Mouse (Mus musculus) lung, embryonic 15.5 days (tissue): ENCODE results near the gene Ccdc169. TPM values are rescaled to one million over a fixed set of nuclear protein-coding genes. Genes with fewer than 3 reads are reported as not detected.

Source experiments
- ATAC-seq: fragments of 200-750 bp; cut with Nextera tagmentation; 2 replicates; pipeline ENCODE4 v1.8.0; 2017; ENCODE audit warnings: moderate number of reproducible peaks, borderline replicate concordance; ENCODE audit not compliant: low FRiP score, low TSS enrichment; ENCODE audit errors: extremely low read depth
- H3K27ac ChIP-seq: fragments of 300-500 bp; sonication (generic); 2 replicates; pipeline ENCODE4 v1.5.1; 2015; ENCODE audit warnings: moderate library complexity, mild to moderate bottlenecking, inconsistent platforms
- H3K27me3 ChIP-seq: fragments of 300-500 bp; sonication (generic); 2 replicates; pipeline ENCODE4 v1.6.1; 2015; ENCODE audit warnings: inconsistent platforms
- H3K36me3 ChIP-seq: fragments of 300-500 bp; sonication (generic); 2 replicates; pipeline ENCODE4 v1.6.1; 2015; ENCODE audit warnings: inconsistent platforms
- H3K4me1 ChIP-seq: fragments of 300-500 bp; sonication (generic); 2 replicates; pipeline ENCODE4 v1.6.1; 2015; ENCODE audit warnings: inconsistent platforms
- H3K4me2 ChIP-seq: fragments of 300-500 bp; sonication (generic); 2 replicates; pipeline ENCODE4 v1.6.1; 2015; ENCODE audit warnings: inconsistent platforms, mild to moderate bottlenecking, moderate library complexity
- H3K4me3 ChIP-seq: fragments of 300-500 bp; sonication (generic); 2 replicates; pipeline ENCODE4 v1.5.1; 2015; ENCODE audit warnings: mild to moderate bottlenecking, inconsistent platforms
- H3K9ac ChIP-seq: fragments of 300-500 bp; sonication (generic); 2 replicates; pipeline ENCODE4 v1.6.1; 2015; ENCODE audit warnings: inconsistent platforms
- H3K9me3 ChIP-seq: fragments of 300-500 bp; sonication (generic); 2 replicates; pipeline ENCODE4 v1.6.1; 2016; ENCODE audit warnings: inconsistent platforms
- WGBS: fragments of 180-500 bp; shearing (Covaris S2); methylation state at CpG from one replicate; pipeline ENCODE4 v1.1.7; 2015; 5-methylcytosine and 5-hydroxymethylcytosine counted together
- polyA plus RNA-seq: library from polyadenylated mRNA; unstranded; fragments of >200 nt; fragmentation: Nextera tagmentation; extraction: Ambion mirVana; gene quantifications from 2 replicates; pipeline ENCODE4 v1.2.1, GENCODE M21; 2015

The Ccdc169 gene
- polyA plus RNA-seq, 1 experiment from 2014 or later: not detected

DNA sequence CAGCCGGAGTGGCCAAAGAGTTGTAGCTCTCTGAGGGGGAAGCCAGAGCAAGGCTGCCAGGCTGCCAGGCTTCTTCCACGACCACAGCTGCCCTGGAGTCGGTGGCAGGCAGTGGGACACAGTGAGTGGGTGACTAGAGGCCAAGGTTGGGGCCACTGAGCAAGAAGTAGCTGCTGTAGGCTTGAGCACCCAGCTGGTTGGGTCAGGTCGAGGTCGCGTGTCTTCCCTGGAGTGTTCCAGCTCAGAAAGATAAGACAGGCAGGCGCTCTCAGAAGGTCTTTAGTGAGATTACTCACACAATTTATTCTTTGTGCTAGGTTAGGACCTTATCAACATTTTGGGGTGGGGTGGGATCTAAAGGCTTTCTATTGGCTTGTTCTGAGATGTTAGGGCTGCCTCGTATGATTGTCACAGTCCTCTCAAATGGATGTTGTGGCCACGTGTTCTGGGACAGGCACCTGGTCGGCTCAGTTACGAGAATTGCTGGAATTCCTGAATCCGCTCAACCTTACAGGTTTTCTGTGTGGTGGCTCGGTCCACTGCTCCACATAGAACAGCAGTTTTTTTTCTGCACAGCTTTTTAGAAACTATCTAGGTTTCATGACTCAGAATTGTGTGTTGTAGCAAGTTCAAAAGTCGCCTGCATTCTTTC lies 31.6 kb upstream of the Ccdc169 start:
- no peaks in the 10 kb centered on the region for H3K9me3 ChIP-seq
- H3K4me1 ChIP-seq: no peaks in the 10 kb centered on the region
- ATAC-seq: no peak
- no peaks in the 10 kb centered on the region for H3K36me3 ChIP-seq
- no peak overlapping the region for H3K9ac ChIP-seq
- H3K27ac ChIP-seq: no peak overlapping the region
- whole genome bisulfite sequencing: 58% methylated on average over 14 of the region's 14 CpGs
- H3K27me3 ChIP-seq: no peaks in the 10 kb centered on the region
- H3K4me2 ChIP-seq: no peak overlapping the region
- H3K4me3 ChIP-seq: no peak overlapping the region

DNA sequence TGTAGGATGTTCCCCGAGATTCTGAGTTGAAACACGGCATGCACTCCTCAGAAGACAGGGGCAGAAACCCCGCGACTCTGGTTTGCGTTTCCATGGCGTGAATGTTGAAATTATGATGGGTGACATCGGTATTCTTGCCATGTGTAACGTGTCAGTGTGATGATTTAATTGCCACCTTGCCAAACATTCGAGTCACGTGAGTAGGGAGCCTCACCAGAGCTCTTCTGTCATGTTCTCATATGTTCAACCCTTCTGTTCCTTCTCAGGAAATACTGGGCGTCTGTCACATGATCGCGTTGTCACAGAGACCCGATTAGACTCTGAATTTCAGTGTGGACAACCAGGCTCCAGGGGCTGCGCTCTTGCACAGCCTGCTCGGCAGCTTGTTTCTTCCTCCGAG lies 31.1 kb upstream of the Ccdc169 start:
- no peaks in the 10 kb centered on the region for H3K27me3 ChIP-seq
- WGBS: 86% methylated on average over 17 of the region's 17 CpGs
- no peak overlapping the region for H3K4me3 ChIP-seq

DNA sequence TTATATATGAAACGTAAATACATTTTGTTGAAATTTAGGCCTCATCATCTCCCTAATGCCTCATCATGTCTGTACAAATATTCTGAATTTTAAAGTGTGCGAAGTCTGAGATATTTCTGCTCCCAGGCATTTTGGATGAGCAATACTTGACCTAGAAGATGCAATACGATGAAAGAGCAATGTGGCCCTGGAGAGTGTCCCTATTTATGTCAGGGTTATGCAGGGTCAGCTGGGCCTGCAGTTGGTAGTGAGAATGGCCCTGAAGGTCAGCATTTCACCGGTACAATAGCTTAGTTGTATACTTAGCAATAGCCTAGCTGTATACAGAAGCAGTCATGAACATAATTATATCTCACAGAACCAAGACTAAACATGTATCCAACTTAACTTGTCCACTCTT lies 28.0 kb upstream of the Ccdc169 start:
- Histone ChIP-seq H3K4me1 (peaks cover 13% of the 10 kb centered on the region), H3K9me3 (no peaks in the 10 kb centered on the region), H3K36me3 (no peaks in the 10 kb centered on the region), H3K9ac (no peak overlapping the region), H3K4me3 (no peak overlapping the region), H3K4me2 (no peak overlapping the region), H3K27me3 (no peaks in the 10 kb centered on the region), H3K27ac (no peak overlapping the region)
- no peak for ATAC-seq
- 74% methylated on average over 4 of the region's 4 CpGs for WGBS

More for the DNA sequence above, 31.1 kb upstream of the Ccdc169 start:
- Histone ChIP-seq H3K9ac (no peak overlapping the region), H3K27ac (no peak overlapping the region), H3K9me3 (no peaks in the 10 kb centered on the region), H3K4me1 (no peaks in the 10 kb centered on the region), H3K36me3 (no peaks in the 10 kb centered on the region), H3K4me2 (no peak overlapping the region)
- ATAC-seq: no peak

DNA sequence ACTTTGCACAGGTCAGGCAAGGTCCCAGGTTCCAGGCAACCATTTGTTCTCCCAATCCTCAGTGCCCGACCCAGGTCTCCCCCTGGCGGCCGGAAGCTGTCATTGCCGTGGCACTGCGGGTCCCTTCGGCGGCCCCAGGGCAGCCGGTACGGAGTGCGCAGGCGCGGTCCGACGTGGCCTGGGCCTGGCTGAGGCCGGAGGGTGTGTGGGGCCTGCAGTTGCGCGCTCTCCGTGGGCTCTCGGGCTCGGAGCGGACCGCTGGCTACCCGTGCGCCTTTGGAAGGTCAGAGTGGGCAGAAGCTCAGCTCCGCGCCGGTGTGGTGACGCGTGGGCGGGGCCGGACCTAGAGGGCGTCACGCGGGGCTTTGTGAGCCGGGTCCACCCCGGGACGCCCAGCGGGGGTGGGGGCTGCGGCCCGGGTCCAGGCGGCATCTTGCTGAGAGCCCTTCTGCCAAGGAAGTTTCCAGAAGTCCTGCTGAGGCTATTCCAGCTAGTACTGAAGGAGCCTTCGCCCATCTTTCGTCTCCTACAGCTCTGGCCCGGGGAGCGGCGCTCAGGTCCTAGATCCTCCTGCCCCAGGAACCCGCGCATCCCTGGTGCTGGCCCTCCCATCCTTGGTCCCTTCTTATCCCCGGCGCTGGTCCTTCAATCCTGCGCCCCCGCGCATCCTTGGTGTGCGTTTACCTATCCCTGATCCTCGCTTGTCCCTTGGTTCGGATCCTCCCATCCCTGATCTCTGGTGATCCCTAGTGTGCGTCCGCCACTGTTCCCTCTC lies 25.0 kb upstream of the Ccdc169 start, which contains the start of gene Spg20:
Spg20 (plus strand) TSS at position 174 of the 775 bp plus-strand sequence.
- Histone ChIP-seq H3K36me3 (peaks cover 4% of the 10 kb centered on the region), H3K27me3 (no peaks in the 10 kb centered on the region), H3K9ac (peak within 1 kb of the TSS; percentile 91), H3K27ac (peak within 1 kb of the TSS; percentile 91), H3K4me1 (peaks cover 23% of the 10 kb centered on the region), H3K4me2 (peak within 1 kb of the TSS; percentile 58), H3K4me3 (peak within 1 kb of the TSS; percentile 76), H3K9me3 (no peaks in the 10 kb centered on the region)
- ATAC-seq: peak; percentile 96
- under 1% methylated on average over 58 of the region's 58 CpGs for WGBS

DNA sequence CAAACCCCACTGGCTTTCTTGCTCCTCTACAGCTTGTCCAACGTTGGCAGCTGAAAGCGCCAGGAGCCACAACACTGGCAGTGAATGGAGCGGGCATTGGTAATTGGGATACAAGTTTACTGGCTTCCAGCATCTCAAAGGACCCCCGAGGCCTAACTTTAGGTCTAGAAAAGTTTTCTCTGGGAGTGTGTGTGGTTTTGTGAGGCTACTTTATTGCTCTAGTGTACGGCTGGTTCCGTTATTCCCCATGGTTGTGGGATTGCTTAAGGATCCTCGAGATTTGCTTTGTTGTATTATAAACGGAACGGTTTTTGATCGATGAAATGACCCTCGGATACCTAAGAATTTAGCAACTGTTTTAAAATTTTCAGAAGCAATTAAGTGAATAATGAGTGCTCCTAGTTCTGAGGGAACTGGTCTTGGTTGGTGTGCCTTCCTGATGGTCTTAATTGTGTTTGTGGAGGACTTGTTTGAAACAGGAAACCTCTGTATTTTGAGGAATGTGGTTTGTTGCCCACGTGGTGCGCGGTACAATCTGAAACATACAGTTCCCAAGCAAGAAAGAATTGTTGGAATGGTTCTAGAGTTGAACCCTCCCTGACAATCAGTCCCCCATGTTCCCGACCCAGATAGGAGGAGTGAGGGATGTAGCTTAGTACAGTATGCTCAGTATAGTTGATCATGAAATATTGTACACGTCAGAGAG lies 24.3 kb upstream of the Ccdc169 start:
- Histone ChIP-seq H3K36me3 (peaks cover 11% of the 10 kb centered on the region), H3K27me3 (no peaks in the 10 kb centered on the region), H3K27ac (peak overlapping the region; percentile 91), H3K4me1 (peaks cover 23% of the 10 kb centered on the region), H3K9me3 (no peaks in the 10 kb centered on the region), H3K4me2 (peak overlapping the region; percentile 58), H3K9ac (peak overlapping the region; percentile 91), H3K4me3 (peak overlapping the region; percentile 76)
- ATAC-seq: peak; percentile 36; the same call in 1 of the 2 replicates
- 17% methylated on average over 16 of the region's 16 CpGs for WGBS

DNA sequence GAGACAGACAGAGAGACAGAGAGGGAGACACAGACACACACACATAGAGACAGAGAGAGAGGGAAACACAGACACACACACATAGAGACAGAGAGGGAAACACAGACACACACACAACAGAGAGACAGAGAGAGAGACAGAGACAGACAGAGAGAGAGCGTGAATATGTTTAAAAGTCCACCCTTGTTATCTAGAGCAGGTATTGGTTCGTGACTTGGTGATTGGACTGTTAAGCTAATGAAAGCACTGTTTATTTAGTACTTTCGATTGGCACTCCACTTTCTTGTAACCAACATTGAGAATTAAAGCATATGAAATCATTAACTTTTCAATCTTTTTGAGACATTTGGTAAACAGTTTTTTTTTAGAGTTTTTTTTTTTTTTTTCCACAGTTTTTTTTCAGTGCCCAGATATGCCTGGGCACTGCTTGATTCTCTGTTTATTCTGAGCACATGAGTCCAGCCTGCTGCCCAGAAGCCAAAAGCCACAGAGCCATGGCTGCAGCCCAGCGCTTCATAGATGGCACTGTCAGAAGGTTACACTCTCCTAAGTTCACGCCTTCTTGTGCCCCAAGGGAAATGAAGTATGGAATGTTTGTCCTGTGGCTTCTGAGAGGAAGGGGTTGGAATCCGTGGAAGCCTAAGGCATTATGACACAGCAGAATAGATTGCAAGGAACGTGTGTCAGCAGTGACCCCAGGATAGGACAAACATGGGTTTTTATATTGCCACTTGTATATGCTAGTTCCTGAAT lies 22.6 kb upstream of the Ccdc169 start:
- H3K36me3 ChIP-seq: peaks cover 27% of the 10 kb centered on the region
- H3K27ac ChIP-seq: no peak overlapping the region
- peaks cover 23% of the 10 kb centered on the region for H3K4me1 ChIP-seq
- H3K9me3 ChIP-seq: no peaks in the 10 kb centered on the region
- no peak overlapping the region for H3K4me3 ChIP-seq
- H3K9ac ChIP-seq: no peak overlapping the region
- no peak for ATAC-seq
- no peak overlapping the region for H3K4me2 ChIP-seq
- WGBS: 42% methylated on average over 7 of the region's 7 CpGs
- no peaks in the 10 kb centered on the region for H3K27me3 ChIP-seq

DNA sequence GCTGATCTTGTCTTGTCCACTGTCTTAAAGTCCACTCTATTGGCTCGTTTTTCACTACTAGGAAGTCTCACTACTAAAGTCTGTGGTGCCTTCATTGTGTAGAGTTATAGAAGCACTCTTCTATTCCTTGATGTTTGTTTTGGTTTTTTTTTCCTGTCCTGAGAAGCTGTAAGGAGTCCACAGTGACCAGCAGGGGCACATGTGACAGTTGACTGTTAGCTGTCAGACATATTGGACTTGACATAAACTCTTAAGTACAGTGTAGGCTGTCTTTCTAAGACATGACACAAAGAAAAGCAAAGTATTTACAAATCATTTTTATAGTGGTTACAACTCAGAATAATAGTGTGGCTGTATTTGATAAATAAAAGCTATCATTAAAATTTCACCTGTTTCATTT lies 22.1 kb upstream of the Ccdc169 start:
- no peak for ATAC-seq
- WGBS: 22% methylated on average over 1 of the region's 1 CpGs
- H3K9me3 ChIP-seq: no peaks in the 10 kb centered on the region
- H3K36me3 ChIP-seq: peaks cover 28% of the 10 kb centered on the region
- H3K27ac ChIP-seq: no peak overlapping the region
- no peak overlapping the region for H3K9ac ChIP-seq
- H3K4me3 ChIP-seq: no peak overlapping the region
- peaks cover 23% of the 10 kb centered on the region for H3K4me1 ChIP-seq
- no peaks in the 10 kb centered on the region for H3K27me3 ChIP-seq
- no peak overlapping the region for H3K4me2 ChIP-seq

DNA sequence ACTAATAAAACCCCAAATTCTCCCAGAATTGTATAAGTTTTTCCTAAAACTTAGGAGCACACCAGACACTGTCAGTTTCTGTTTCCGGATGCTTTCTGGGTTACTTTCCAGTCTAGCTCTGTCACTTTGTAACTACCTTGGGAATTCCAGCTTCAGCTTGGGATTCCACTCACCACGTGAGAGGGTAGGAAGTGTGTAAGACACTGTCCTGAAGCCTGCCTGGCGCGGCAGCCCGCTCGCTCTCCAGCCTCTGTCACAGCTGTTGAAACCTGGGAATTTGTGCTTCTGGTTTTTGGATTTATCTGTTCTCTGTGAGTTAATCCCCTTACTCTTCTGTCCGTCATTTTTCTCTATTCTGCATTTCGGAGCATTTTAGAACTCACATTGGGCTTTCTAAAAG lies 21.1 kb upstream of the Ccdc169 start:
- Histone ChIP-seq H3K9ac (no peak overlapping the region), H3K4me2 (no peak overlapping the region), H3K36me3 (peaks cover 36% of the 10 kb centered on the region), H3K27ac (no peak overlapping the region), H3K27me3 (no peaks in the 10 kb centered on the region), H3K4me3 (no peak overlapping the region), H3K9me3 (no peaks in the 10 kb centered on the region), H3K4me1 (peaks cover 23% of the 10 kb centered on the region)
- WGBS: 83% methylated on average over 8 of the region's 8 CpGs
- ATAC-seq: no peak

DNA sequence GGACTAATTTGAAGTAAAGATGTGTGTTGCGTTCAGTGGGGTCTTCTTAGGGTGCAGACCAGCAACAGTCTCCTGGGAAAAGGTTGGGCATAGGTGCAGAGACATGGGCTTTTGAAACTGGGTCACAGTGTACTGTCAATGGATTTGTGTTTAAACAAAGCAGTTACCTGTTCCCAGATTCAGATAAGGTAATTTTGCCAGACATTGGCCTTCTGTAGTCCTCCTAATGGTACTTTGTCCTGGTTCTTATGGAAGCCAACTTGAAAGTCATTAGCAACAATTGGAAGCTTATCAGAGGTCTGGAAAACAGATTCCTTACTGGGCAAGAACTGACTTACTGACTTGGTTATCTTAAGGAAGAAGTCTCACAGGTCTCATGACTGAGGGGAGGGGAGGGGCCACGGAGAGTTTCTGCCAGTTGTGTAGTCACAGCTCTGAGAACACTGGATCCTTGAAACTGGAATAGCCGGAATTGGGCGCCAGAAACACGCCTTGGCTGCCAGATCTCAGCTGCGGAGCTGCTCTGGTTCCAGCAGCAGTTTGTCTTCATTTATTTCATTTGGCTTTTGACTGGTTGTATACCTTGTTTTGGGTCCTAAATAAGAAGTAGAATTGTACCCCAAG lies 17.8 kb upstream of the Ccdc169 start:
- Histone ChIP-seq H3K9me3 (no peaks in the 10 kb centered on the region), H3K36me3 (peaks cover 65% of the 10 kb centered on the region), H3K4me2 (no peak overlapping the region), H3K9ac (no peak overlapping the region), H3K27me3 (no peaks in the 10 kb centered on the region), H3K27ac (no peak overlapping the region), H3K4me1 (peaks cover 8% of the 10 kb centered on the region), H3K4me3 (no peak overlapping the region)
- ATAC-seq: no peak
- 82% methylated on average over 6 of the region's 6 CpGs for WGBS

DNA sequence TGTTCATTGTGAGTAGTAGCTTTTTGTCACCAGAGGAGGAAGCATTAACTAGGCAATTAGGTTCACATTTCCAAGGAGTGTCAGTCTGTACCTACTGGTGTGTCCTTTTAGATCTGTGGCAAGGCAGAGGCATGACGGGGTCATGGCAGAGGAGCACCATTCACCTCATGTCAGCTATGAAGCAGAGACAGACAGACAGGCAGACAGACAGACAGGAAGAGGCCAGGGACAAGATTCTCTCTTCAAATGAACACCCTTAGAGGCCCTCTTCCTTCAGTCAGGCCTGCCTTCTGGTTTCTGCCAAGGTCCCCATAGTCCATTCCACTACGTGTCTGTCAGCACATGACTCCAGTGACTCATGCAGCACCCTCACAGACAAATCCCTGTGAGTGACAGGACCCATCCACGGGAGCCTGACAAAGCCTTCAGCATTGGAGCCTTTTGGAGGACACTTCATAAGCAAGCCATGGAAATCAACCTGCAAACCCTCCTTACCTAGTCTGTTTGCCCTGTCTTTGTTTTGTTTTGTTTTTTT lies 14.7 kb upstream of the Ccdc169 start:
- no peak overlapping the region for H3K4me3 ChIP-seq
- H3K4me2 ChIP-seq: no peak overlapping the region
- H3K9me3 ChIP-seq: no peaks in the 10 kb centered on the region
- WGBS: 91% methylated on average over 3 of the region's 3 CpGs
- ATAC-seq: no peak
- H3K4me1 ChIP-seq: no peaks in the 10 kb centered on the region
- H3K9ac ChIP-seq: no peak overlapping the region
- H3K27me3 ChIP-seq: no peaks in the 10 kb centered on the region
- H3K27ac ChIP-seq: no peak overlapping the region
- H3K36me3 ChIP-seq: peaks cover 86% of the 10 kb centered on the region

DNA sequence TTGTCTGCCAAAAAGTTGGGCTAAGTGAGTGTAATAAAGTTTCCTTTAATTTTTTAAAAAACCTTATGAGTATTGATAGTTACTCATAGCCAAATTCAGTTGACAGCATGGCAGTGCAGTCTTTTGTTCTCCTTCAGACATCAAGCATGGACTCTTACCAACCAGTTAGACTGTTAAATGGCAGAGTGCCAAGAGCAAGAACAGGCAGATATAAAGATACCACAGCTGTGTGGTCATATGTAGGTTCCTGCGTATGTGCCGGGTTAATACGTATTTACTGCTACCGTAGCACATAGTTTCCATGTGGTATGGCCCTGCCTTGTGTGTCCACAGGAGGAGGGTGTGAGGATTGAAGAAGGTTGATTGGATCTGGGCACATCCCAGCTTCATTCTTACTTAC lies 14.1 kb upstream of the Ccdc169 start:
- Histone ChIP-seq H3K27ac (no peak overlapping the region), H3K27me3 (no peaks in the 10 kb centered on the region), H3K36me3 (peaks cover 86% of the 10 kb centered on the region), H3K4me2 (no peak overlapping the region), H3K9ac (no peak overlapping the region), H3K9me3 (no peaks in the 10 kb centered on the region), H3K4me1 (no peaks in the 10 kb centered on the region), H3K4me3 (no peak overlapping the region)
- no peak for ATAC-seq
- WGBS: 72% methylated on average over 4 of the region's 4 CpGs
